Comparison of ENCODE assay signal across 27 mouse cellular contexts in the genomic region with DNA sequence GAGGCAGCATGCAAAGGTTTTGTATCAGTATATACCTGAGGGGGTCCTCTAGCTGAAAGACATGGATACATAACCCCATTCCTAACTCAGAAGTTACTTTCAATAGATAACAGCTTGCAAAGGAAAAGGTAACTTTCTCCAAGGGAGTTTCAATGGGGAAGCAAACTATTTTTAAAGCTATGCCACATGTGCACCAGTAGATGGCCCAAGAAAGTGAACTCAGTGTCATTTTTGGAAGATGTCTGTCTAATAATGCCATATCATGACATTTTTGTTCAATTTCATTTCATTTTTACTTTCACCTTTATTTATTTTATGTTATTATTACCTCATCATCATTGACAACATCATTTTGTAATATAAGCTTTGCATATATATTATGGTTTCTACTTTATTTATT.
DNase-seq lines count a peak whose midpoint lies in the region; ATAC-seq and TF ChIP-seq lines count a peak whose summit lies in the region.
"Had no signal": no experiment of that assay in that cellular context is flagged by ENCODE, and none has a peak within 500 bp of the region (broad histone marks: within the 10 kb centered on the region; RNA-seq: fewer than 3 reads in every experiment).

No protein-coding gene starts in this region.

- no peaks in the 10 kb centered on the region for H3K9me3 ChIP-seq in kidney, postnatal 0 days (replicated peaks; ENCODE audit: low read length)
- H3K9me3 ChIP-seq in midbrain, postnatal 0 days (ENCODE audit: low read length) = no peaks in the 10 kb centered on the region
- no peaks in the 10 kb centered on the region for H3K9me3 ChIP-seq in midbrain, embryonic 15.5 days
- no peaks in the 10 kb centered on the region for H3K9me3 ChIP-seq in intestine, postnatal 0 days (ENCODE audit: control insufficient read depth)
- H3K9me3 ChIP-seq: forebrain, embryonic 10.5 days; forebrain, embryonic 13.5 days; heart, embryonic 12.5 days; heart, embryonic 15.5 days; hindbrain, embryonic 12.5 days; hindbrain, embryonic 15.5 days had no signal

- ATAC-seq in kidney, postnatal 0 days (replicated peaks; ENCODE audit: low FRiP score, low read depth) = no peak
- no peak for ATAC-seq in midbrain, postnatal 0 days (ENCODE audit: low FRiP score)
- ATAC-seq in midbrain, embryonic 15.5 days (replicated peaks) = no peak
- ATAC-seq in intestine, postnatal 0 days = no peak
- ATAC-seq: forebrain, embryonic 13.5 days; forebrain, embryonic 16.5 days; Patski had no signal

- no peak overlapping the region for H3K9ac ChIP-seq in kidney, postnatal 0 days (ENCODE audit: low read depth, low read length)
- no peak overlapping the region for H3K9ac ChIP-seq in midbrain, postnatal 0 days (replicated peaks; ENCODE audit: low read length, poor library complexity, severe bottlenecking)
- no peak overlapping the region for H3K9ac ChIP-seq in midbrain, embryonic 15.5 days
- H3K9ac ChIP-seq in intestine, postnatal 0 days (ENCODE audit: low read depth, low read length) = no peak overlapping the region
- H3K9ac ChIP-seq: forebrain, embryonic 13.5 days; heart, embryonic 12.5 days; heart, embryonic 15.5 days; hindbrain, embryonic 12.5 days; hindbrain, embryonic 15.5 days had no signal

- H3K27ac ChIP-seq in kidney, postnatal 0 days = no peak overlapping the region
- H3K27ac ChIP-seq in midbrain, postnatal 0 days (ENCODE audit: low read depth, low read length) = no peak overlapping the region
- no peak overlapping the region for H3K27ac ChIP-seq in midbrain, embryonic 15.5 days
- H3K27ac ChIP-seq in intestine, postnatal 0 days (ENCODE audit: low read depth, low read length) = no peak overlapping the region
- H3K27ac ChIP-seq: forebrain, embryonic 10.5 days; forebrain, embryonic 13.5 days; heart, embryonic 15.5 days; hindbrain, embryonic 12.5 days; hindbrain, embryonic 15.5 days had no signal

- H3K4me3 ChIP-seq in kidney, postnatal 0 days (replicated peaks; ENCODE audit: low read depth, low read length) = no peak overlapping the region
- H3K4me3 ChIP-seq in midbrain, postnatal 0 days (ENCODE audit: low read depth, low read length) = no peak overlapping the region
- no peak overlapping the region for H3K4me3 ChIP-seq in midbrain, embryonic 15.5 days
- H3K4me3 ChIP-seq in intestine, postnatal 0 days (ENCODE audit: low read depth, low read length) = no peak overlapping the region
- H3K4me3 ChIP-seq: forebrain, embryonic 10.5 days; forebrain, embryonic 13.5 days; heart, embryonic 12.5 days; heart, embryonic 15.5 days; hindbrain, embryonic 12.5 days; hindbrain, embryonic 15.5 days had no signal

- no peaks in the 10 kb centered on the region for H3K36me3 ChIP-seq in kidney, postnatal 0 days (ENCODE audit: insufficient read depth, low read length)
- no peaks in the 10 kb centered on the region for H3K36me3 ChIP-seq in midbrain, postnatal 0 days (ENCODE audit: insufficient read depth, low read length)
- H3K36me3 ChIP-seq in midbrain, embryonic 15.5 days (replicated peaks) = no peaks in the 10 kb centered on the region
- no peaks in the 10 kb centered on the region for H3K36me3 ChIP-seq in intestine, postnatal 0 days (ENCODE audit: control insufficient read depth, insufficient read depth)
- H3K36me3 ChIP-seq: forebrain, embryonic 10.5 days; G1E; heart, embryonic 12.5 days; heart, embryonic 15.5 days; hindbrain, embryonic 12.5 days; hindbrain, embryonic 15.5 days had no signal

- no peaks in the 10 kb centered on the region for H3K27me3 ChIP-seq in kidney, postnatal 0 days (ENCODE audit: insufficient read depth, low read length)
- H3K27me3 ChIP-seq in midbrain, postnatal 0 days (ENCODE audit: insufficient read depth, low read length) = no peaks in the 10 kb centered on the region
- no peaks in the 10 kb centered on the region for H3K27me3 ChIP-seq in midbrain, embryonic 15.5 days (replicated peaks)
- H3K27me3 ChIP-seq in intestine, postnatal 0 days (replicated peaks; ENCODE audit: control insufficient read depth, insufficient read depth, low read length) = no peaks in the 10 kb centered on the region
- H3K27me3 ChIP-seq: CH12.LX; forebrain, embryonic 13.5 days; heart, embryonic 12.5 days; heart, embryonic 15.5 days; hindbrain, embryonic 12.5 days; hindbrain, embryonic 15.5 days had no signal

- no peaks in the 10 kb centered on the region for H3K4me1 ChIP-seq in kidney, postnatal 0 days (replicated peaks; ENCODE audit: insufficient read depth, low read length)
- H3K4me1 ChIP-seq in midbrain, postnatal 0 days (ENCODE audit: insufficient read depth, low read length) = no peaks in the 10 kb centered on the region
- no peaks in the 10 kb centered on the region for H3K4me1 ChIP-seq in midbrain, embryonic 15.5 days
- no peaks in the 10 kb centered on the region for H3K4me1 ChIP-seq in intestine, postnatal 0 days (replicated peaks; ENCODE audit: control insufficient read depth, insufficient read depth, low read length)
- H3K4me1 ChIP-seq: forebrain, embryonic 10.5 days; forebrain, embryonic 13.5 days; heart, embryonic 12.5 days; heart, embryonic 15.5 days; hindbrain, embryonic 12.5 days; hindbrain, embryonic 15.5 days had no signal

- TF ChIP-seq CTCF in kidney, postnatal 0 days (IDR thresholded peaks at IDR 0.05; ENCODE audit: low read depth) = peak; percentile 33; the same call in 1 of the 2 replicates
- TF ChIP-seq CTCF in midbrain, postnatal 0 days (IDR thresholded peaks at IDR 0.05) = peak; percentile 22; the same call in 1 of the 2 replicates
- no peak for TF ChIP-seq CTCF in intestine, postnatal 0 days (IDR thresholded peaks at IDR 0.05; ENCODE audit: low read depth)

- no peak overlapping the region for H3K4me2 ChIP-seq in kidney, postnatal 0 days (ENCODE audit: low read length)
- no peak overlapping the region for H3K4me2 ChIP-seq in midbrain, postnatal 0 days (ENCODE audit: low read depth, low read length, poor library complexity, severe bottlenecking)
- H3K4me2 ChIP-seq in midbrain, embryonic 15.5 days = no peak overlapping the region
- no peak overlapping the region for H3K4me2 ChIP-seq in intestine, postnatal 0 days (replicated peaks; ENCODE audit: low read depth)
- H3K4me2 ChIP-seq: forebrain, embryonic 13.5 days; heart, embryonic 12.5 days; heart, embryonic 15.5 days; hindbrain, embryonic 12.5 days; hindbrain, embryonic 15.5 days had no signal

- DNase-seq in kidney, postnatal 0 days (ENCODE audit: low spot score) = no peak
- no peak for DNase-seq in kidney, postnatal 25 days
- no peak for DNase-seq in midbrain, postnatal 0 days (ENCODE audit: low spot score)
- peak; percentile 2 for DNase-seq in adipocyte (ENCODE audit: low spot score)
- DNase-seq in cerebellum, adult 9-10 months = no peak
- DNase-seq: adrenal gland, adult 2 months; adrenal gland, postnatal 14 days; B cell, adult 2 months; cerebellum, adult 11 months; cerebellum, adult 2 months; cerebellum, postnatal 10 days; cerebellum, postnatal 36 days; gastrocnemius, postnatal 10 days; gastrocnemius, postnatal 36 days; heart, postnatal 14 days had no signal
